Mouse (Mus musculus) lung, postnatal 0 days (tissue): ENCODE data around the gene Bcam.
A peak's percentile ranks its signal among the peaks of the same experiment; 100 is the strongest.

Experiments
- CTCF ChIP-seq: IDR thresholded peaks from 2 replicates; pipeline ENCODE4 v1.5.1; 2016; ENCODE audit warnings: antibody characterized with exemption, mild to moderate bottlenecking
- EP300 ChIP-seq: IDR thresholded peaks from 2 replicates; pipeline ENCODE4 v1.6.1; 2016; ENCODE audit warnings: antibody characterized with exemption, mild to moderate bottlenecking, control low read depth

- TF ChIP-seq EP300, result peak; percentile 79
- TF ChIP-seq CTCF, result no peak
These were observed 45.5 kb upstream of the Bcam start for GRCm38 (mm10) chr7:19816224-19816771.
